Mouse (Mus musculus): ENCODE measurements around the gene Syn2.

- TF ChIP-seq POLR2A (IDR thresholded peaks at IDR 0.05; ENCODE audit: borderline replicate concordance, control insufficient read depth, low read depth, low read length) (no peak), CTCF (IDR thresholded peaks at IDR 0.05; ENCODE audit: control insufficient read depth, insufficient read depth, low read length) (no peak)
Measured at GRCm38 (mm10) chr6:115241131-115241699, 106.5 kb downstream of the Syn2 start.

Measured in bone marrow, adult 2 months (tissue).